Mouse (Mus musculus): ENCODE measurements around the gene Msi2. TPM values are rescaled to one million over a fixed set of nuclear protein-coding genes. Genes with fewer than 3 reads are reported as not detected.

Gene Msi2
- polyA plus RNA-seq, 1 experiment = 14.2 TPM

GRCm38 (mm10) chr11:88669106-88669505 lies 49.2 kb downstream of the Msi2 start:
- no peak overlapping the region for H3K27ac ChIP-seq (ENCODE audit: insufficient read depth, low read length)
- DNase-seq (ENCODE audit: low read depth in 1 of 2, low spot score in 2 of 2) = no peak
- H3K36me3 ChIP-seq (ENCODE audit: control insufficient read depth, insufficient read depth, low read length) = peaks cover 12% of the 10 kb centered on the region; the same call in 1 of the 2 replicates
- 93% methylated on average over 7 of the region's 7 CpGs for WGBS
- H3K27me3 ChIP-seq (ENCODE audit: control insufficient read depth, insufficient read depth, low read length) = no peaks in the 10 kb centered on the region
- H3K4me1 ChIP-seq (ENCODE audit: control insufficient read depth, insufficient read depth, insufficient read length) = no peaks in the 10 kb centered on the region
- no peak for TF ChIP-seq POLR2A (IDR thresholded peaks at IDR 0.05; ENCODE audit: low read depth, low read length)
- no peak for TF ChIP-seq CTCF (IDR thresholded peaks at IDR 0.05; ENCODE audit: extremely low read depth, insufficient read depth, insufficient read length, insufficient replicate concordance)
- no peak overlapping the region for H3K4me3 ChIP-seq (ENCODE audit: extremely low read depth, insufficient read depth, insufficient read length)

- H3K27ac ChIP-seq (ENCODE audit: insufficient read depth, low read length) = no peak overlapping the region
- H3K4me1 ChIP-seq (ENCODE audit: control insufficient read depth, insufficient read depth, insufficient read length) = no peaks in the 10 kb centered on the region
- no peak overlapping the region for H3K4me3 ChIP-seq (ENCODE audit: extremely low read depth, insufficient read depth, insufficient read length)
- peaks cover 12% of the 10 kb centered on the region; the same call in 1 of the 2 replicates for H3K36me3 ChIP-seq (ENCODE audit: control insufficient read depth, insufficient read depth, low read length)
- no peaks in the 10 kb centered on the region for H3K27me3 ChIP-seq (ENCODE audit: control insufficient read depth, insufficient read depth, low read length)
- no peak for DNase-seq (ENCODE audit: low read depth in 1 of 2, low spot score in 2 of 2)
- WGBS = 94% methylated on average over 14 of the region's 14 CpGs
- TF ChIP-seq POLR2A (IDR thresholded peaks at IDR 0.05; ENCODE audit: low read depth, low read length) (no peak), CTCF (IDR thresholded peaks at IDR 0.05; ENCODE audit: extremely low read depth, insufficient read depth, insufficient read length, insufficient replicate concordance) (no peak)
These were observed 50.0 kb downstream of the Msi2 start for GRCm38 (mm10) chr11:88668345-88668744.

- H3K36me3 ChIP-seq (ENCODE audit: control insufficient read depth, insufficient read depth, low read length) = peaks cover 8% of the 10 kb centered on the region; the same call in 1 of the 2 replicates
- DNase-seq (ENCODE audit: low read depth in 1 of 2, low spot score in 2 of 2) = no peak
- WGBS = 98% methylated on average over 15 of the region's 15 CpGs
These were observed 52.5 kb downstream of the Msi2 start for GRCm38 (mm10) chr11:88665799-88666198.

GRCm38 (mm10) chr11:88661444-88662180 lies 56.7 kb downstream of the Msi2 start:
- no peak overlapping the region for H3K4me3 ChIP-seq (ENCODE audit: extremely low read depth, insufficient read depth, insufficient read length)
- no peaks in the 10 kb centered on the region for H3K4me1 ChIP-seq (ENCODE audit: control insufficient read depth, insufficient read depth, insufficient read length)
- H3K27me3 ChIP-seq (ENCODE audit: control insufficient read depth, insufficient read depth, low read length) = no peaks in the 10 kb centered on the region
- 88% methylated on average over 11 of the region's 11 CpGs for WGBS
- H3K36me3 ChIP-seq (ENCODE audit: control insufficient read depth, insufficient read depth, low read length) = peaks cover under 1% of the 10 kb centered on the region; the same call in 1 of the 2 replicates
- H3K27ac ChIP-seq (ENCODE audit: insufficient read depth, low read length) = no peak overlapping the region
- no peak for DNase-seq (ENCODE audit: low read depth in 1 of 2, low spot score in 2 of 2)
- TF ChIP-seq CTCF (IDR thresholded peaks at IDR 0.05; ENCODE audit: extremely low read depth, insufficient read depth, insufficient read length, insufficient replicate concordance) (no peak), POLR2A (IDR thresholded peaks at IDR 0.05; ENCODE audit: low read depth, low read length) (no peak)

More at GRCm38 (mm10) chr11:88665799-88666198, 52.5 kb downstream of the Msi2 start:
- Histone ChIP-seq H3K4me1 (ENCODE audit: control insufficient read depth, insufficient read depth, insufficient read length) (no peaks in the 10 kb centered on the region), H3K27me3 (ENCODE audit: control insufficient read depth, insufficient read depth, low read length) (no peaks in the 10 kb centered on the region), H3K4me3 (ENCODE audit: extremely low read depth, insufficient read depth, insufficient read length) (no peak overlapping the region), H3K27ac (ENCODE audit: insufficient read depth, low read length) (no peak overlapping the region)
- TF ChIP-seq POLR2A (IDR thresholded peaks at IDR 0.05; ENCODE audit: low read depth, low read length) (no peak), CTCF (IDR thresholded peaks at IDR 0.05; ENCODE audit: extremely low read depth, insufficient read depth, insufficient read length, insufficient replicate concordance) (no peak)

GRCm38 (mm10) chr11:88660404-88660803 lies 57.9 kb downstream of the Msi2 start:
- Histone ChIP-seq H3K27ac (ENCODE audit: insufficient read depth, low read length) (no peak overlapping the region), H3K4me3 (ENCODE audit: extremely low read depth, insufficient read depth, insufficient read length) (no peak overlapping the region), H3K36me3 (ENCODE audit: control insufficient read depth, insufficient read depth, low read length) (no peaks in the 10 kb centered on the region), H3K27me3 (ENCODE audit: control insufficient read depth, insufficient read depth, low read length) (no peaks in the 10 kb centered on the region), H3K4me1 (ENCODE audit: control insufficient read depth, insufficient read depth, insufficient read length) (no peaks in the 10 kb centered on the region)
- TF ChIP-seq POLR2A (IDR thresholded peaks at IDR 0.05; ENCODE audit: low read depth, low read length) (no peak), CTCF (IDR thresholded peaks at IDR 0.05; ENCODE audit: extremely low read depth, insufficient read depth, insufficient read length, insufficient replicate concordance) (no peak)
- DNase-seq (ENCODE audit: low read depth in 1 of 2, low spot score in 2 of 2) = no peak
- 88% methylated on average over 9 of the region's 9 CpGs for WGBS

GRCm38 (mm10) chr11:88658926-88659325 lies 59.4 kb downstream of the Msi2 start:
- H3K27me3 ChIP-seq (ENCODE audit: control insufficient read depth, insufficient read depth, low read length) = no peaks in the 10 kb centered on the region
- TF ChIP-seq CTCF (IDR thresholded peaks at IDR 0.05; ENCODE audit: extremely low read depth, insufficient read depth, insufficient read length, insufficient replicate concordance) (no peak), POLR2A (IDR thresholded peaks at IDR 0.05; ENCODE audit: low read depth, low read length) (no peak)
- no peak for DNase-seq (ENCODE audit: low read depth in 1 of 2, low spot score in 2 of 2)
- H3K4me1 ChIP-seq (ENCODE audit: control insufficient read depth, insufficient read depth, insufficient read length) = no peaks in the 10 kb centered on the region
- no peaks in the 10 kb centered on the region for H3K36me3 ChIP-seq (ENCODE audit: control insufficient read depth, insufficient read depth, low read length)
- H3K4me3 ChIP-seq (ENCODE audit: extremely low read depth, insufficient read depth, insufficient read length) = no peak overlapping the region
- no peak overlapping the region for H3K27ac ChIP-seq (ENCODE audit: insufficient read depth, low read length)
- 80% methylated on average over 5 of the region's 5 CpGs for WGBS

- no peaks in the 10 kb centered on the region for H3K27me3 ChIP-seq (ENCODE audit: control insufficient read depth, insufficient read depth, low read length)
- no peak for DNase-seq (ENCODE audit: low read depth in 1 of 2, low spot score in 2 of 2)
- no peak overlapping the region for H3K27ac ChIP-seq (ENCODE audit: insufficient read depth, low read length)
- no peak for TF ChIP-seq CTCF (IDR thresholded peaks at IDR 0.05; ENCODE audit: extremely low read depth, insufficient read depth, insufficient read length, insufficient replicate concordance)
- no peak for TF ChIP-seq POLR2A (IDR thresholded peaks at IDR 0.05; ENCODE audit: low read depth, low read length)
- no peak overlapping the region for H3K4me3 ChIP-seq (ENCODE audit: extremely low read depth, insufficient read depth, insufficient read length)
- 93% methylated on average over 8 of the region's 8 CpGs for WGBS
- H3K4me1 ChIP-seq (ENCODE audit: control insufficient read depth, insufficient read depth, insufficient read length) = no peaks in the 10 kb centered on the region
- no peaks in the 10 kb centered on the region; the same call in 1 of the 2 replicates for H3K36me3 ChIP-seq (ENCODE audit: control insufficient read depth, insufficient read depth, low read length)
These were observed 62.5 kb downstream of the Msi2 start for GRCm38 (mm10) chr11:88655786-88656185.
